Mouse (Mus musculus) heart, postnatal 10 days (tissue): ENCODE measurements at regions not wholly inside any gene's neighbourhood (a gene's known extent, or its start where the extent isn't known, plus 50 kb on each side); places are given as distances from the start of the nearest gene placed in this dataset.

Source experiments
- DNase-seq, 2 experiments: peaks; one replicate each; pipeline ENCODE4 v3.0.0; 2021
- intact Hi-C: fragments of 180-260 bp; cut with DNase I; formaldehyde crosslinking; loops from one replicate; pipeline ENCODE4 v1.15.1; 2025

- DNase-seq = no peak
- intact Hi-C loops = no loop called here
These were observed 213.6 kb upstream of the Jag1 start for GRCm38 (mm10) chr2:137329995-137330394.

DNA sequence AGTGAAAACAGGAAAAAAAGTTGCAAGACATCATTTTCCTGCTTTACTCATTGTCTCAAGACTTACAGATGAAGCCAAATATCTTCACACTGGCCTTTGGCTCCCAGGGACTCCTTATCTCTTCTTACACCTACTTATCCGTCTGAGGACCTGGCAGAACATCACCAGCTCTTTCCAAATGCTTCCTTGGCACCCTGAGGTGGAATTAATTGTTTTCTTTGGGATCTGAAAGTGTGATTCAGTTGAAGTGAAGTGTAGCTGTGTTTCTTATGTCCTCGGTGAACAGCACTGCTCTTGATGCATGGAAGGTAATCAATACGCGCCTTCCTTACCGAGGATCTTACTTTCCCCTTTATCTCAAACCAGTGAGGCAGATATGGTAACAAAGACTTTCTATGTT, 207.0 kb upstream of the Jag1 start:
- intact Hi-C loops = no loop called here
- DNase-seq = no peak

DNA sequence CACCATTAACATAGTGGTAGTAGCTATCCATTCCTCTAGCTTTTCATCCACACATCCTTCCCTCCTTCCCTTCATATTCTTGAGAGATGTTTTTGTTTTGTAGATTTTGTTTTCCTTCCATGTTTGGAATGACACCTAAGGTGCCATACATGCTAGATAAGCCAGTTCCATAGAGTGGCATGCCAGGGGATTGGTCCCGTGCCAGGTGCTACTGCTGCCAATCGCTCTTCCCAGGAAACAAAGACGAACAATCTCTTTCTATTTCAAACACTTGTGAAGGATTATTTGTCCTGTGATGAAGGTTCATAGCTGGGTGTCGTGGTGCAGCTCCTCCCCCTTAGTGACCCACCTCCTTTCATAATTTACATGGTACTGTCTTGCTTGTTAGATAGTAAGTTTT, 194.1 kb upstream of the Jag1 start:
- intact Hi-C loops = no loop called here
- DNase-seq = no peak

DNA sequence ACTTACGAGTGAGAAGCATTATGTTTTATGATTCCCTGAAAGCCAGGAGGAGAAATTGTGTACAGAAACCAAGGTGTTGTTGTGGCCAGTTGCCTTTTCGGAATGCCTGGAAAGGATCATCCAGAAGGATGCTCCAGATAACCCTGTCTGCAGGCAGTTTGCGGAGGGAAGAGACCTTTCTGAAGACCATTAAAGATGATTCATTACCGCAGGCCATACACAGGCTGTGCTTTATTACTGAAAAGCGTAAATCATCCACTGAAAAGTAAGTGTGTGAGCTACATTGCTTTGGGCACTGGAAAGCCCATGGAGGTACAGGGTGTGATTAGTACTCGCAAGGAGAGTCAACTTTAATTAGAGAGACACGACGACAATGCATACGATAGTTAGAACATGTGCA, 191.7 kb upstream of the Jag1 start:
- intact Hi-C loops = no loop called here

DNA sequence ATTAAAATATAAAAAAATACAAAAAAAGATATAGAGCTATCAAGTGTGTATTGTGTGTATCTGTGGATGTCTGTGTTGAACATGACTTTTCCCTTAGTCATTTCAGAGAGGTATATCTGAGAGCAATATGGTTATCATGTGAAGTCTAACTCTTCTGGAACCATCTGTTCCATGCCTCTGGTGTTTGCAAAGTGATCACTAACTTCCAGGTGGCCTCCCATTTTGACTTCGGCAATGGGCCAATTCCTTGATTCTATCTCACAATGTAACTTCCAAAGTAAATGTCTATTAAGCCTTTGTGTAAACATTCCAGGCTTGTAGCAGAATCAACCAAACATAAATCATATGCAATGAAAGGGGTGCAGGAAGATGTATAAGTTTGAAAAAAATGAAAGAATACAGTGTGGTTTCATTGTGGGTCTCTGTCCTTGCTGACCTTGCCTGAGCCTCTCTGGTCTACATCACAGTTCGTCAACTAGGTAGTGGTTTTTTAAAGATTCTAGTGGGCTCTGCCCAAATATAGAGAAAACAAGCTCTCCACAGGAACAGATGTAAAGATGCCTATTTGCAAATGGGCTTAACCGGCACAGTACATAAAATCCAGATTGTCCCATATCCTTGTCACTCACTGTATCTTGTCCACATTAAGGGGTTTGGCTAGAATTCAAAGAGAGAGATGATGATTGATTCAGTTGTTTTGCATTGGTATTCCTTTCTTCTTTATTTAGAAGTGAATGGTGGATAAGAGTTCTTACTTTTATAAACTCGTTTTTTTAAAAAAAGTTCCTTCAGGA, 185.2 kb upstream of the Jag1 start:
- intact Hi-C loops = no loop called here
- DNase-seq = no peak

More for the DNA sequence above, 191.7 kb upstream of the Jag1 start:
- DNase-seq = no peak

DNA sequence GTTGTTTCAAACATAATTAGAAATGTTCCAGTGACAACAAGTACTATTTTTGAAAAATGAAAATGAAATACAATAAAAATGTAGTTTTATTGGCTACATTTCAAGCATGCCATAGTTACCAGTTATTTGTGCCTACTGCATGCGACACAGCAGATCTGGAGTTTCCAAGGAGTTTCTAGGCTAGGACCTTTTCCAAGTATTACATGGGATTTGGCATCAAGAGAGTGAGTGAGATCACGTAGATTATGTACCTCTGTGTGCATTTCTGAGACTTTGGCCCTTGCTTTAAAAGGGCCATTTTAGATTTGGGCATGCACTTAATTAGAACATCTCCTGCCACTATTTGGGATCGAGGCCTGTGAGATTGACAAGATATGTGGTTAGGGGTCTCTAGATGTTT, 172.8 kb upstream of the Jag1 start:
- intact Hi-C loops = no loop called here
- DNase-seq = no peak

- peak in 1 of 2 experiments; percentile 27 for DNase-seq
- intact Hi-C loops = no loop called here
These were observed 155.2 kb upstream of the Jag1 start for GRCm38 (mm10) chr2:137271575-137272180.

GRCm38 (mm10) chr2:137262911-137263310, 146.5 kb upstream of the Jag1 start:
- DNase-seq = peak; percentile 14 to 19
- intact Hi-C loops = no loop called here

- intact Hi-C loops = no loop called here
- DNase-seq = no peak
These were observed 141.5 kb upstream of the Jag1 start for GRCm38 (mm10) chr2:137257847-137258515.

GRCm38 (mm10) chr2:137247931-137248330, 131.5 kb upstream of the Jag1 start:
- intact Hi-C loops = no loop called here
- no peak for DNase-seq

DNA sequence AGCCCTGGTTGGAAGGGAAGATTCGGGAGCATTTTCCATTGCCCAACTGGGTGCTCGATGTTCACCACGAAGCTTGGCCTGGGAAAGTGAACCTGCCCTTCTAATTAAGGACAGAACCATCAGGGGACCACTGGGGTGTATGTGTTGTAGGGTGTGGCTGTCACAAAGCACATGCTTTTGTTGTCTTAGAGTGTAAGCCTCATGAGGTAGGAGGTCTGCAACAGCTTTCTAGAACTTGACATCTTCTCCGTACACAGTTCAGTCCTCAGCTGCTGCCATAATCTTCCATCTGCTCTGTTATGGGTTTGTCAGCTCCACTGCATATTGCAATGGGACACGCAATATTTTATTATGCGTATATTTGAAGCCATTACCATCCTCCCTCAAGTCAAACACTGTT, 127.9 kb upstream of the Jag1 start:
- intact Hi-C loops = no loop called here
- DNase-seq = no peak

DNA sequence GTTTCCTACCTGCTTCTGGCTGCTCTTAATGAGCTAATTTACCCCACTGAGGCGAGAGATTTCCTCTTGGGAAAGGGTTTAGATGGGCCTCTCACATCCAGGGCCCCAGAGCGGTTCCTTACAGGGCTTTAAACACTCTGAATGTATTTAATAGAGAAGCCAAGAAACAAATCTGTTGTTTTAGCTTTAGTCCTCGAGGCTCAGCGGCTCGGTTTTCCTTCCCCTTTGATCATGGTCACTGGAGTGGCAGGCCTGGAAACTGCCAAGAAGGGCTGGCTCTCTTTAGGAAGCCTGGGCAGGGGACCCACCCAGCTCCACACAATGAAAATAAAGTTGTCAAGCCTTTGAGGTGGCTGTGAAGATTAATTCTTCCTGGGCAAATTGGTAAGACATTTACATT, 127.5 kb upstream of the Jag1 start:
- DNase-seq = no peak

DNA sequence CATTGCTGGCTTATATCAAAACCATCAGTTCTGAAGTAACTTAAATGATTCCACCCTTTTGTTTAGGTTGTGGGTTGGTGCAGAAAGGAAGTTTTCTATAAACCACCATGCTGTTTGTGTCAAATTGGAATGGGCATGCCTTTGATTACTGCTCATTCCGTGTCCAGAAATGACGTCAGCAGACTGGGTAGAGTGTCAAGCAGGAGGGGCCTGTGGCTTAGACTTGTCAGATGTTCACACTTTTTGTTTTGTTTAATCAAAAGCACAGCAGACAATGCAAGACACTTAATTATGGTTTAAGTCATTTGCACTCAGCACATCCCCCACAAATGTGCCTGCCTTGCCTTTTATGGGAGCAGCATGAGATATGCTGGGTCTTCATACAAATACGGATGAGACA, 120.5 kb upstream of the Jag1 start:
- intact Hi-C loops = no loop called here
- no peak for DNase-seq

More for the DNA sequence above, 127.5 kb upstream of the Jag1 start:
- intact Hi-C loops = no loop called here

GRCm38 (mm10) chr2:137233936-137234335, 117.5 kb upstream of the Jag1 start:
- DNase-seq = no peak
- intact Hi-C loops = no loop called here

GRCm38 (mm10) chr2:137231161-137231560, 114.7 kb upstream of the Jag1 start:
- intact Hi-C loops = no loop called here

GRCm38 (mm10) chr2:137229422-137230069, 113.1 kb upstream of the Jag1 start:
- intact Hi-C loops = no loop called here
- DNase-seq = no peak

More at GRCm38 (mm10) chr2:137231161-137231560, 114.7 kb upstream of the Jag1 start:
- no peak for DNase-seq

GRCm38 (mm10) chr2:137227495-137227894, 111.1 kb upstream of the Jag1 start:
- intact Hi-C loops = no loop called here
- DNase-seq = no peak

- no peak for DNase-seq
- intact Hi-C loops = no loop called here
These were observed 108.5 kb upstream of the Jag1 start for GRCm38 (mm10) chr2:137224702-137225552.

DNA sequence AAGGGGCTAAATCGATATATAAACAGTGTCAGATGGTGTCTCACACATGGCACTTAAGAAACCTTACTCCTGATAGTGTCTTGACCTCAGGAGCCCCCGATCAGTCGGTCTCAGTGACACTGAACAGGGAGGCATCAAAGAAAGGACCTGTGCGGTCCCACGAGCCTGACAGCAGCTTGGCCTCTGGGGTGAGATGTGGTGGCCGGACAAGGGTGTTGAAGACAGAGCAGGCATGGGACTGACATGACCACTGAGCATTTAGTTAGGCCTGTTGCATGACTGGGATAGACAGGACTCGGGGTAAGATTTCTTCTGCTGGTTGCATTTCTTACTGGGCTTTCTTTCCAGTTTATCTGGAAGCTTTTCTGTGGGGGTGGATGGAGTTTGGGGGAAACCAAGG, 99.3 kb upstream of the Jag1 start:
- intact Hi-C loops = no loop called here
- DNase-seq = no peak

GRCm38 (mm10) chr2:137207846-137208245, 91.4 kb upstream of the Jag1 start:
- intact Hi-C loops = no loop called here
- no peak for DNase-seq
